Mouse (Mus musculus): ENCODE data around the gene Ppp2r5a. TPM values are rescaled to one million over a fixed set of nuclear protein-coding genes. Genes with fewer than 3 reads are reported as not detected.

The Ppp2r5a gene
- polyA plus RNA-seq, 1 experiment = 169 TPM

DNA sequence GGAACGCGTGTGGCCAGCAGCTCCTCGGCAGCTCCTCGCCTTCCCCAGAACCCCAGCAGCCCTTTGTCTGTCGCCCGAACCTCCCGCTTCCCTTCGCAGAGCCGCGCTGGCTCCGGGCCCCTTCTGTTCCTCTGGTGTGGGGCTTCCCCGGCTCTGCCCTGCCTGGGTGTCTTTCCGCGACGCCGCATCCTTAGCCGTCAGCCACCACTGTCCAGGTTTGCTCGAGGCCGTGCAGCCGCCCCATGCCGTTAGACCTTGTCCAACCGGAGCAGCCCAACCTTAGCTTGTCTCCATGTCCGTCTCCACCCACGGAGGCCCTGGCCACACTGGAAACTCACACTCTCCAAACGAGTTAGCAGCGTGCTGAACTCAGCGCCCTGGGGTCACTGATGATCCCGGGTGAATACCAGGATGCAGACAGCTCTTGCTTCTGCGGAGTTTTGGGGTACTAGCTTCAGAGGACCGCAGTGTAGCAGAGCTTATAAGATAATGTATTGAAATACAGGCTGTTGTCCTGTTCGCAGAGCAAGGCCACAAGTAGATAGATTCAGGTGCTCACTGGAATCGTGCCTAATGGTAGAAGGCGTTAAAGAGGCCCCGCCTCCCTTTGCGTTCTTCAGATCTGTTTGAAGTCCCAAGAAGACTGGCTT lies 76.7 kb downstream of the Ppp2r5a start:
- no peak for DNase-seq (ENCODE audit: low read depth)

DNA sequence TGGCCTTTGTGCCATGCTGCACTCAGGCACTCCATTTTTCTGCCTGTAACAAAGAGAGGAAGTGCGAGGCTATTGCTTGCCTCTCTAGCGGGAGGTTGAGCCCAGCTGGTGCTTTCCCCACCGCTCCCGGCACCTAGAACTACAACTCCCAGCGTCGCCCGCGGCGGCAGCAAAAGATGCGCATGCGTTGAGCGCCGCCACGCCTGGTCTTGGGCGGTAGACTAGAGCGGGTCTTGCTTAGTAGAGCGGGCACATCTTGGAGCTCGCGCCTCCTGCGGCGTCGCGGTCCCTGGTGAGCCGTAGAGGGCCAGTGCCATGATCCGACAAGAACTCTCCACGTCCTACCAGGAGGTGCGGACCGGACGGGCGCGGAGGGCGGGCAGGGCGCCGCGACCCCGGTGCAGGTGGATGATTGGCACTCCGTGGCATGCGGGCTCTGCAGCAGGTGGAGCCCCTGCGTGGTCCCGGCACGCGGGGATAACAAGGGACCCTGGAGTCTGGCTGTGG lies 77.3 kb downstream of the Ppp2r5a start, which contains the start of gene Tmem206:
TSS of gene Tmem206 (plus strand) at position 187 of the 507 bp plus-strand sequence.
- DNase-seq (ENCODE audit: low read depth) = no peak

DNA sequence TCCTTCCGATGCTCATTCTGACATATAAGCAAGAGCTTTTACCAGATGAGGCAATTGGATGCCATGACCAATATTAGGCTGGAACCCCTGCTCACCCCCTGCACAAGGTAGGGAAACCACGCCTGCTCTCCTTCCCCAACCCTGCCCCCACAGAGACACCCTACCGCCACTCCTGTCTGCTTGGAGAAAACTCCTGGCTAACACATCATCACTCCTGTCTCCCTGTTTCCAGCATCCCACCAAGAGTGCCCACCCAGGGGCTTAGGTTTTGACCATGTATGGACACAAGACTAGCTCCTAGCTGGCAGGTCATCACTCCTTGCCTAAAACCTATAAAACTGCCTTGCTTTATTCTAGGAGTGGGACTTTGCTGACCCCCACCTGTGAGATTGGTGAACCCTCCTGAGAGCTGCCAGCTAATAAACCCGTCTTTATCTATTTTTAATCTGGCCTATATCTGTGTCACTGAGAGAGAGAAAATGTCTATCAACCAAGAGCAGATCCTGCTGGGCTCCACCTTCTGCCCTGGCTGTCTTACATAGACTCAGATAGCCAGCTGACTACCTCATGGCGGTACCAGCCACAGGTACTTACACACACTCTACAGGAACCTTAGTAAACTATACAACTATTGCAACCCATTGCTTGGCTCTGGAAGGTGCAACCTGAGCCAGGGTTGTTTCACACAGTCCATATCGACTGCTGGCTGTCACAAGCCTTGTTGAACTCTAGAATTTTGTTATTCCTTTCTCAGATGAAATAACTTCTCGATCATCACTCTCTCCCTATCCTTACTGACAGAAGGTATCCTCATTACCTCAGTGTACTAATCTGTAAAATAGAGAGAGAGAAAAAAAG lies 78.1 kb downstream of the Ppp2r5a start:
- no peak for DNase-seq (ENCODE audit: low read depth)

DNA sequence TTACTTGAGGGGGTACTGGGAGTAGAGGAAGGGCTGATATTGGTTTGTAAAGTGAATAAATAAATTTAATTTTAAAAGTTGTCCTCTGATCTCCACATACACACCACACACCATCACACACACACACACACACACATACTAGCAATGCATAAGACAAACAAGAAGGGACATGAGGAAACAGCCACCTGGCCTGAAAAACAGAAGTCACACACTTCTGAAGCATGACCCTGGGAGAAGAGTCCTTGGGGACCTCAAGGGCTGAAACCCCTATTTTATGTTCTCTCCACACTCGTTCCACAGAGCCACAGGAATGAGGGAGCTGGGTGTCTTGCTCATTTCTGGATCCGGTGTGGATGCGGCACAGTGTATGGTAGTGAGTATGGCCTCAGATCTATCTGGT lies 79.7 kb downstream of the Ppp2r5a start:
- no peak for DNase-seq (ENCODE audit: low read depth)

DNA sequence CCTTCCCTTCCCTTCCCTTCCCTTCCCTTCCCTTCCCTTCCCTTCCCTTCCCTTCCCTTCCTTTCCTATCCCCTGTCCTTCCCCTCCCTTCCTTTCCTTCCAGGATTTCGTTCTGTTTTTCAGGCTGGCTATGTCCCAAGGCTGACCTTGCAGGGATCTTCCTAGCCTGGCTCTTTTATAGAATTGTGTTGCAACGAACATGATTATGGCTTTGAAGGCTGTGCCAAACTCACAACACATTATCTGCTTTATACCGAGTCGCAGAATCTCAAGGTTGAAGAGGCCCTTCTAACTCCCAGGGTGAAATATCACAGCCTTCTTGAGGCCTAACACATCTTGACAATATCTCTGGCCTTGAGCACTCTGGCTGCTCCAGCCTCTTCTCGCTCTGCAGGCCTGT lies 84.4 kb downstream of the Ppp2r5a start:
- no peak for DNase-seq (ENCODE audit: low read depth)

DNA sequence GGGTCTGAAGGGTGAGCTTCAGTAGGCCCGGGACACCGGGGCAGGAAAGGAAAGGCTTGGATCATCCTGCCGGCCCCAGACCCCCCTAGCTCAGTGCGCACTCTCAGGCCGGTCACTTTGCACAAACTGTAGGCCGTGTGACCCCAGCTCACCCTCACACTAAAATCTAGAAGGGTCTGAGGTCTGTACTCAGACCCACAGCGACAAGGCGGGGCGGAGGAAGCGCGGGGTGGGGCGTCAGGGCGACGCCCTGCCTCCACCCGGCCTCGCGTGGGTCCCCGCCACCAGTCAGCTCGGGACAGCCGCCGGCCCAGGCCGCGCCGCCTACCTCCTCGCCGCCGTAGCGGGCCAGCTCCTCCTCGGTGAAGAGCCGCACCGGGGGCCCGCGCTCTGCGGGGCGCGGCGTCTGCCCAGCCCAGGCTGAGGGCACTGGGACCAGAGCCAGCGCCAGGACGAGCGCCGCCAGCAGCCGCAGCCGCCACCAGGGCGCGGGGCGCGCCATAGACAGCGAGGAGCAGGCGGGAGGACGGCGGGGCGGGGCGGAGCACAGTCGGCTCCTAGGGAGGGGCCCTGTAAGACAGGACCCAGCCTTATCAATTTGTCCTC lies 85.4 kb downstream of the Ppp2r5a start, which contains the start of gene Nenf:
TSS of gene Nenf (minus strand) at position 604 of the 606 bp plus-strand sequence.
- no peak for DNase-seq (ENCODE audit: low read depth)

DNA sequence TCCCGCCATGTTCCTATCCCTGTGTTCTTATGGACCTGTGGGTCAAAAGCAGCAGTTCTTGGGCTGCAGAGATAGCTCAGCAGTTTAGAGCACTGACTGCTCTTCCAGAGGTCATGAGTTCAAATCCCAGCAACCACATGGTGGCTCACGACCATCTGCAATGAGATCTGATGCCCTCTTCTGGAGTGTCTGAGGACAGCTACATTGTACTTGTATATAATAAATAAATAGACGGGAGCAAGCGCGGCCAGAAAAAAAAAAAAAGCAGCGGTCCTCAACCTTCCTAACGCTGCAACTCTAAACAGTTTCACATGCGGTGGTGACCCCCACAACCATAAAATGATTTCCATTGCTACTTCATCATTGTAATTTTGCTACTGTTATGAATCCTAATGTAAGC lies 86.3 kb downstream of the Ppp2r5a start:
- DNase-seq (ENCODE audit: low read depth) = no peak

DNA sequence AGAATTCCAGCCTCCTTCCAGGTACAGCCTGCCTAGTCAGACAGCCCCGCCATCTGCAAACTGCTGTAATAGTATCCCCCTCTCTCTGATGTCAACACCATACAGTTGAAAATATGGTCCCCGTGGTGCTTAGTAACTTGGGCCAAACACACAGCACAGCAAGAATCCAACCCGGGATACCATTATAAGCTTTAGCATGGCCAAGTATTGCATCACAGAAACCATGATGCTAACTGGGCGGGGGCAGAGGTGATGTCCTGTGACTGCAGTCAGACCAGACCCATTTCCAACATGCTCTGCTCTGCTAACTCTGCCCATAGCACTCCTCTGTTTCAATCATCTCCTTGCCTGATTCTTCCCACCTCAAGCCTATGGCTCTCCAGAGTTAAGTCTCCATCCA lies 89.1 kb downstream of the Ppp2r5a start:
- no peak for DNase-seq (ENCODE audit: low read depth)

DNA sequence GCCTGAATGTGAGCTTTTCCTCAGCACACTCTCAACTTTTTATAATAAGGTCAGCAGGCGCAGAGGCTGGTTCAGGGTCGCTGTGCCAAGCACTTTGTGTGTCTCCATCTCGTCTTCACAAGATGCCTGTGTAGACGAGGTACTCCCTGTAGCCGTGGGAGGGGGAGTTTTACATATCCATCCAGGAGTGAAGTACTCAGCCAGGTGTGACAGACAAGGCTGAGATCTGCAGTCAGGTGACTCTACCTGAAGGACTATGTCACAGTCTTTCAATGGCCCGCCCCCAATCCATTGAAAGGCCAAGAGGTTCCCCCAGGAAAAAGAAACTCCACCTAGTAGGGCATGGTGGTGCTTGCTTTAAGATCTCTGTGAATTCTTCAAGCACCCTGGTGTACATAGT lies 89.9 kb downstream of the Ppp2r5a start:
- DNase-seq (ENCODE audit: low read depth) = no peak

DNA sequence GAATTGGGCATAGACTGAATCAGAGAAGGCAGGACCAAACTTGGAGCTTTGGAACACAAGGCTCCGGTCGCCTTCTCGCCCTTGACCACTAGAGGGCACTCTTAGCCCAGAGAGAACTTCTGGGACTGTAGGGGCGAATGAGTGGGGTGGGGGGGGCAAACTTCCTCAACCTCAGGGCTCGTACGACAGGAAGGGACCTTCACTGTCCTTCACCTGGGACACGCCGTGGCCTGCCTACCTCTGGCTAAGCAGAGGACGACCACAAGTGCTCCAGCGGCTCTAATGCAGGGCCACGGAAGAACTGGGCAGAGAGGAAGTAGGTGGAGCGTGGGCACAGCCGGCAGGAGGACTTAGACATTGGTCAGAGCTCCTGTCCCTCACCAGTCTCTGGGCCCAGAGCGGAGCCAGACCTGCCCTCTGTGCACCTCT lies 90.5 kb downstream of the Ppp2r5a start:
- DNase-seq (ENCODE audit: low read depth) = no peak

DNA sequence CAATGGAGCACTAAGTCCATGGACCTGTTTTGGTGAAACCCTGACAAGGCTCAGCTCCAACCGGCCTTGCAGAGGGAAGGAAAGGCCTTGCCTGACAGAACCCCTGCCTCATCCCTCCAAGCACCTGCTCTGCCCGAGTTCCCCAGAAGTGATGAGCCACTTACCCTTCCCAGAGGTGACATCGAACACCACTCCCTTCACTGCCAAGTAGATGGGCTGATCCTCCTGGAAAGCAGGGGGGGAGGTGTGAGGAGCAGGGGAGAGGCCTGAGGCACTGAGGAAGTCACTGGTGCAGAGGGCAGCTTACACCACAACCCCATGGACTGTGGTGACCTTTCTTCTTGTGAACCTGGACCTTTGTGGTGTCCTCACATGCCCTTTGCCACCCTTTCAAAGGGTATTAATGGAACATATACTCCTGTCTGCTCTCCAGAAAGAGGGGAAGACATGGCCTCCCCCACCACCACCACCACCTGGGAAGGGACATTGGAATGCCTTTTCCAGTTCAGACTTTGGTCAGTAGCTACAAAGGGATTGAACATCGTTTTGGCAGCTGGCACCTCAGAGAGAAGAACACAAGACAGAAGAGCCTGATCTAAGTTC lies 91.7 kb downstream of the Ppp2r5a start:
- no peak for DNase-seq (ENCODE audit: low read depth)

DNA sequence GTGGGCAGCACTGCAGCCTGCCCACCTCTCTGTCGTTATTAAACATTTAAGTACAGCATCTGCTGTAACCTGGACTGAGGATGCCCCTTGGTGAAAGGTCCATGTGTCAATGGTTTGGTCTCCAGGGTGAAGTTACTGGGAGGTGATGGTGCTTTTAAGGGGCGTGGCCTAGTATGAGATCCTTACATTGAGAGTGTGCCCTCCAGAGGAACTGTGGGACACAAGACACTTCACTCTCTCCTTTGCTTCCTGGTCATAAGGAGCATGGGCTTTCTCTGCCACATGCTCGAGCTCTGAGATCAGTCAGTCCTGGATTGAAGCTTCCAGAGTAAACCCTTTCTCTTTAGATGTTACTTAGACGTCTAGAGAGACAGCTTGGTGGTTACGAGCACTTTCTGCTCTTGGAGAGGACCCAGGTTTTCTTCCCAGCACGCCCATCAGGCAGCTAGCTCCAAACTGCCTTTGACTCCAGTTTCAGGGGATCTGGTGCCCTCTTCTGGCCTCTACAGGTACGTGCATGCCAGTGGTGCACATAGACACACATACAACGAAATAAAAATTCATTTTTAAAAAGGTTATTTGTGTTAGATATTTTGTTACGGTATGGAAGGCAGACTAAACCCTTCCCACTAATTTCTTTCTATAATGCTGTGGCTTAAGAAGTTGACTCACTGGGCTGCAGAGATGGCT lies 95.2 kb downstream of the Ppp2r5a start:
- no peak for DNase-seq (ENCODE audit: low read depth)

DNA sequence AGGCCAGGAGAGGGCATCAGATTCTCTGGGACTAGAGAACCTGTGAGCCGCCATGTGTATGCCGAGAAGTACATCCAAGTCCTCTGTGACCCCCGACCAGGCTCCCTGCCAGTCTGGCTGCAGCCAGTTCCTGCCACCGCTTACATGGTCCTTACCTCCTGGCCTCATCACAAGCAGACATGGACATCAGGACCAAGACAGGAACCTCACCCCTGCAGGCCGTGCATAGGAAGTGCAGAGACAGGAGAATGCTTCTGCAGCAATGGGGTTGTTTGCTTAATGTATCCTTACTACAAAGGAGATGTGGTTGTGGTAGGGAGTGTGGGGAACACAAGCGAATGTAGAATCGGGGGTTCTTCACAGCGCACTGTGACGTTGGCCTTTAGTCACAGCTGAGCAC lies 96.8 kb downstream of the Ppp2r5a start:
- DNase-seq (ENCODE audit: low read depth) = no peak

DNA sequence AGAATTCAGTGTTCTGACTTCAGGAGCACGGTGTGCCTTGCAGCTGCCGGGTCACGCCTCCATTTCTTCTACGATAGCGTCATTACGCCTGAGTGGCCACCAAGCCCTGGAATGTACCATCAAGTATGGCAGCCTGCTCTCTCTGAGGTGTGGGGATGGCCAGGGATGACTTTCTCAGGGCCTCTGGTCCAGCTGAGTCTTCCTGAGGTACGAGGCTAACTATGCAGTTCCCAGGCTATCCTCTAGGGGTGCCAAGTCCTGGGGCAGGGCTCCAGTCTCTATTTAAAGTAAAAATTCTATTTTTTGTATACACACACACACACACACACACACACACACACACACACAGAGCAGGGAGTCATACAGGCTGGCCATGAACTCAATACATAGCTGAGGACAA lies 97.5 kb downstream of the Ppp2r5a start:
- DNase-seq (ENCODE audit: low read depth) = no peak

DNA sequence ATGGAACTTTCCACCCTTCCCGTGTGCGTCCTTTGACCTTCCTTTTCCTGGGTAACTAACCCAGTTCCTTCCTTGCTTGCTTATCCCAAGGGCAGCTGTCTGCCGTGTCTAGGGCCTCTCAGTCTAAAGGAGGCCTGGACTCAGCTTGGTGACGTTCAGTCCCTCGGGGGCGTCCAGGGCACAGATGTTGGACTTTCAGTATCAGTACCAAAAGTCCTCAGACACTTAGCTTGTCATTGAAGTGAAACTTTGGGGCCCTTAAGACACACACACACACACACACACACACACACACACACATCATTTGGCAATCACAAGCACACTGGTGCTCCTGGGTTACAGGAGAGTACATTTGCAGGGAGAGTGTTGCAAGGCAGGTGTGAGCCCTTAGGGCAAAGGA lies 98.9 kb downstream of the Ppp2r5a start:
- no peak for DNase-seq (ENCODE audit: low read depth)

DNA sequence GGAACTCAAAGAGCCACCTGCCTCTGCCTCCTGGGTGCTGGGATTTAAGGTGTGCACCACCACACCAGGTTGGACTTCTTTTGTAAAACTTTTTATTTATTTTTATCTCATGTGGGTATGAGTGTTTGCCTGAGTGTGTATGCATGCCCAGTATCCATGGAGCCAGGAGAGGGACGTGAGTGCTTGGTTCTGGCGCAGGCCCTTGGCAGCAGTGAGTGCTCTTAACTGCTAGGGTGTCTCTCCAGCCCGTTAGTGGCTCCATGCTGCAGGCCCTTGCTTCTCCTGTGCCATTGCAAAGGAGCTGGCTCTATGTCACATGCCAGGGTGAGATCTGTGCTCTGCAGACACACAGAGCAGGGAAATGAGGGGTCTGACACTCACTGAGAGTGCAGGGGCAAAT lies 99.3 kb downstream of the Ppp2r5a start:
- no peak for DNase-seq (ENCODE audit: low read depth)

Other genes starting within 250 kb of the Ppp2r5a start
- gene Fam71a, start 238.5 kb downstream of the Ppp2r5a start, polyA plus RNA-seq (2012; rRNA removed) = 0.05 and 0.28 TPM in 2 replicates
- gene Atf3, start 185.2 kb downstream of the Ppp2r5a start, polyA plus RNA-seq (2012; rRNA removed) = 4.5 and 4.9 TPM in 2 replicates
- gene Nenf, start 85.1 kb downstream of the Ppp2r5a start, polyA plus RNA-seq (2012; rRNA removed) = 129 and 145 TPM in 2 replicates
- 7.2 and 8.1 TPM in 2 replicates for gene Tmem206, start 77.4 kb downstream of the Ppp2r5a start, polyA plus RNA-seq (2012; rRNA removed)
- 1.1 and 1.3 TPM in 2 replicates for gene Dtl, start 172.3 kb upstream of the Ppp2r5a start, polyA plus RNA-seq (2012; rRNA removed)
- gene Ints7, start 172.4 kb upstream of the Ppp2r5a start, polyA plus RNA-seq (2012; rRNA removed) = 23.1 and 23.9 TPM in 2 replicates

All from gonadal fat pad, adult 2 months (tissue).